Mouse (Mus musculus) heart, postnatal 0 days (tissue): ENCODE data around the gene Neu4.
"Not testable (repeated sequence)": the region's sequence is repeated elsewhere in the genome, so short reads cannot be mapped to it uniquely, and the experiment has no call there.

Experiments used
- CTCF ChIP-seq: IDR thresholded peaks from 2 replicates; pipeline ENCODE4 v1.5.1; 2016; ENCODE audit warnings: antibody characterized with exemption, control low read depth, low read depth
- EP300 ChIP-seq: IDR thresholded peaks from 2 replicates; pipeline ENCODE4 v1.6.1; 2016; ENCODE audit warnings: antibody characterized with exemption, low read depth

DNA sequence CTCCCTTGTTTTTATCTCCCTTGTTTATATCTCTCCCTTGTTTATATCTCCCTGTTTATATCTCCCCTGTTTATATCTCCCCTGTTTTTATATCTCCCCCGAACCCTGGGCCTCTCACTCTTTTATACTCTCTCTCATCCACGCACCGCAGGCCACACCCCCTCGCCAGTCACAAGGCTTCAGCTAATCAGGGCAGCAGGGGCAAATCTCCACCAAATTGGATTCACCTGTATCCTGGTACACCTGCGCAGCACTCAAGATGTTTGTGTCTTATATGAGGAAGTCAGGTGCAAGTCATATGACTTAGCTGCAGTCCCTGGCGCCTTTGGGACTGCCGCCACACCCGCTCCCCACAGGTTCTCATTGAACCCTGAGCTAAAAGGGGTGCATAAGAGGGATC, 30.0 kb upstream of the Neu4 start, which contains the start of gene Gal3st2c:
- not testable (repeated sequence) for TF ChIP-seq CTCF, EP300
